Mouse (Mus musculus): ENCODE results near the gene Ggta1. TPM values are rescaled to one million over a fixed set of nuclear protein-coding genes. Genes with fewer than 3 reads are reported as not detected.

Gene Ggta1
- polyA plus RNA-seq, 1 experiment from 2014 or later = 16.2 TPM

- H3K9me3 ChIP-seq (replicated peaks; ENCODE audit: low read length) = no peaks in the 10 kb centered on the region
- H3K4me2 ChIP-seq (ENCODE audit: low read length) = no peak overlapping the region
- no peak overlapping the region for H3K27ac ChIP-seq
- peaks cover 20% of the 10 kb centered on the region; the same call in 1 of the 2 replicates for H3K36me3 ChIP-seq (ENCODE audit: insufficient read depth, low read length)
- no peak for ATAC-seq (replicated peaks; ENCODE audit: low FRiP score, low read depth)
- DNase-seq (ENCODE audit: low spot score) = no peak
- WGBS = 96% methylated on average over 2 of the region's 2 CpGs
- H3K27me3 ChIP-seq (ENCODE audit: insufficient read depth, low read length) = no peaks in the 10 kb centered on the region
- H3K4me1 ChIP-seq (replicated peaks; ENCODE audit: insufficient read depth, low read length) = no peaks in the 10 kb centered on the region
- H3K9ac ChIP-seq (ENCODE audit: low read depth, low read length) = no peak overlapping the region
- H3K4me3 ChIP-seq (replicated peaks; ENCODE audit: low read depth, low read length) = no peak overlapping the region
- no peak for TF ChIP-seq CTCF (IDR thresholded peaks at IDR 0.05; ENCODE audit: low read depth)
These were observed 43.4 kb downstream of the Ggta1 start for GRCm38 (mm10) chr2:35419671-35420070.

- no peaks in the 10 kb centered on the region for H3K27me3 ChIP-seq (ENCODE audit: insufficient read depth, low read length)
- no peak overlapping the region for H3K4me2 ChIP-seq (ENCODE audit: low read length)
- no peak for TF ChIP-seq CTCF (IDR thresholded peaks at IDR 0.05; ENCODE audit: low read depth)
- H3K4me1 ChIP-seq (replicated peaks; ENCODE audit: insufficient read depth, low read length) = no peaks in the 10 kb centered on the region
- no peaks in the 10 kb centered on the region for H3K9me3 ChIP-seq (replicated peaks; ENCODE audit: low read length)
- ATAC-seq (replicated peaks; ENCODE audit: low FRiP score, low read depth) (no peak), DNase-seq (ENCODE audit: low spot score) (no peak)
- no peak overlapping the region for H3K27ac ChIP-seq
- no peak overlapping the region for H3K4me3 ChIP-seq (replicated peaks; ENCODE audit: low read depth, low read length)
- H3K36me3 ChIP-seq (ENCODE audit: insufficient read depth, low read length) = peaks cover 20% of the 10 kb centered on the region; the same call in 1 of the 2 replicates
- no peak overlapping the region for H3K9ac ChIP-seq (ENCODE audit: low read depth, low read length)
- 92% methylated on average over 4 of the region's 4 CpGs for WGBS
These were observed 43.8 kb downstream of the Ggta1 start for GRCm38 (mm10) chr2:35419243-35419642.

- TF ChIP-seq CTCF (IDR thresholded peaks at IDR 0.05; ENCODE audit: low read depth) = no peak
- Histone ChIP-seq H3K27me3 (ENCODE audit: insufficient read depth, low read length) (no peaks in the 10 kb centered on the region), H3K27ac (no peak overlapping the region), H3K4me3 (replicated peaks; ENCODE audit: low read depth, low read length) (no peak overlapping the region), H3K36me3 (ENCODE audit: insufficient read depth, low read length) (peaks cover 17% of the 10 kb centered on the region; the same call in 1 of the 2 replicates), H3K4me1 (replicated peaks; ENCODE audit: insufficient read depth, low read length) (no peaks in the 10 kb centered on the region), H3K4me2 (ENCODE audit: low read length) (no peak overlapping the region), H3K9ac (ENCODE audit: low read depth, low read length) (no peak overlapping the region), H3K9me3 (replicated peaks; ENCODE audit: low read length) (no peaks in the 10 kb centered on the region)
- WGBS = 86% methylated on average over 1 of the region's 1 CpGs
- ATAC-seq (replicated peaks; ENCODE audit: low FRiP score, low read depth) = no peak
- no peak for DNase-seq (ENCODE audit: low spot score)
These were observed 45.8 kb downstream of the Ggta1 start for GRCm38 (mm10) chr2:35417231-35417630.

GRCm38 (mm10) chr2:35416473-35416872 is 46.6 kb downstream of the Ggta1 start:
- DNase-seq (ENCODE audit: low spot score) (no peak), ATAC-seq (replicated peaks; ENCODE audit: low FRiP score, low read depth) (no peak)
- Histone ChIP-seq H3K9ac (ENCODE audit: low read depth, low read length) (no peak overlapping the region), H3K4me3 (replicated peaks; ENCODE audit: low read depth, low read length) (no peak overlapping the region), H3K4me2 (ENCODE audit: low read length) (no peak overlapping the region), H3K27me3 (ENCODE audit: insufficient read depth, low read length) (no peaks in the 10 kb centered on the region), H3K4me1 (replicated peaks; ENCODE audit: insufficient read depth, low read length) (no peaks in the 10 kb centered on the region), H3K9me3 (replicated peaks; ENCODE audit: low read length) (no peaks in the 10 kb centered on the region), H3K36me3 (ENCODE audit: insufficient read depth, low read length) (0 out of 2 replicates have a peak, but pooled peaks cover 10% of the 10 kb centered on the region), H3K27ac (no peak overlapping the region)
- TF ChIP-seq CTCF (IDR thresholded peaks at IDR 0.05; ENCODE audit: low read depth) = no peak
- WGBS = 79% methylated on average over 6 of the region's 6 CpGs

- Histone ChIP-seq H3K9me3 (replicated peaks; ENCODE audit: low read length) (no peaks in the 10 kb centered on the region), H3K4me2 (ENCODE audit: low read length) (no peak overlapping the region), H3K9ac (ENCODE audit: low read depth, low read length) (no peak overlapping the region), H3K4me1 (replicated peaks; ENCODE audit: insufficient read depth, low read length) (no peaks in the 10 kb centered on the region), H3K4me3 (replicated peaks; ENCODE audit: low read depth, low read length) (no peak overlapping the region), H3K36me3 (ENCODE audit: insufficient read depth, low read length) (no peaks in the 10 kb centered on the region), H3K27me3 (ENCODE audit: insufficient read depth, low read length) (no peaks in the 10 kb centered on the region), H3K27ac (no peak overlapping the region)
- 92% methylated on average over 3 of the region's 3 CpGs for WGBS
- ATAC-seq (replicated peaks; ENCODE audit: low FRiP score, low read depth) (no peak), DNase-seq (ENCODE audit: low spot score) (no peak)
- TF ChIP-seq CTCF (IDR thresholded peaks at IDR 0.05; ENCODE audit: low read depth) = no peak
These were observed 50.2 kb downstream of the Ggta1 start for GRCm38 (mm10) chr2:35412810-35413209.

GRCm38 (mm10) chr2:35412246-35412645 is 50.8 kb downstream of the Ggta1 start:
- no peak for TF ChIP-seq CTCF (IDR thresholded peaks at IDR 0.05; ENCODE audit: low read depth)
- H3K27ac ChIP-seq = no peak overlapping the region
- H3K9ac ChIP-seq (ENCODE audit: low read depth, low read length) = no peak overlapping the region
- H3K4me1 ChIP-seq (replicated peaks; ENCODE audit: insufficient read depth, low read length) = no peaks in the 10 kb centered on the region
- no peak overlapping the region for H3K4me3 ChIP-seq (replicated peaks; ENCODE audit: low read depth, low read length)
- DNase-seq (ENCODE audit: low spot score) = no peak
- H3K9me3 ChIP-seq (replicated peaks; ENCODE audit: low read length) = no peaks in the 10 kb centered on the region
- ATAC-seq (replicated peaks; ENCODE audit: low FRiP score, low read depth) = no peak
- no peaks in the 10 kb centered on the region for H3K36me3 ChIP-seq (ENCODE audit: insufficient read depth, low read length)
- H3K27me3 ChIP-seq (ENCODE audit: insufficient read depth, low read length) = no peaks in the 10 kb centered on the region
- H3K4me2 ChIP-seq (ENCODE audit: low read length) = no peak overlapping the region
- 79% methylated on average over 2 of the region's 2 CpGs for WGBS

- no peak overlapping the region for H3K4me2 ChIP-seq (ENCODE audit: low read length)
- H3K9me3 ChIP-seq (replicated peaks; ENCODE audit: low read length) = no peaks in the 10 kb centered on the region
- no peak overlapping the region for H3K9ac ChIP-seq (ENCODE audit: low read depth, low read length)
- no peak overlapping the region for H3K4me3 ChIP-seq (replicated peaks; ENCODE audit: low read depth, low read length)
- no peaks in the 10 kb centered on the region for H3K27me3 ChIP-seq (ENCODE audit: insufficient read depth, low read length)
- no peak overlapping the region for H3K27ac ChIP-seq
- DNase-seq (ENCODE audit: low spot score) = no peak
- no peaks in the 10 kb centered on the region for H3K4me1 ChIP-seq (replicated peaks; ENCODE audit: insufficient read depth, low read length)
- WGBS = 65% methylated on average over 10 of the region's 10 CpGs
- H3K36me3 ChIP-seq (ENCODE audit: insufficient read depth, low read length) = no peaks in the 10 kb centered on the region
- no peak for TF ChIP-seq CTCF (IDR thresholded peaks at IDR 0.05; ENCODE audit: low read depth)
- ATAC-seq (replicated peaks; ENCODE audit: low FRiP score, low read depth) = no peak
These were observed 51.3 kb downstream of the Ggta1 start for GRCm38 (mm10) chr2:35411640-35412190.
